Mouse (Mus musculus): ENCODE data around the gene Tspan13.

DNA sequence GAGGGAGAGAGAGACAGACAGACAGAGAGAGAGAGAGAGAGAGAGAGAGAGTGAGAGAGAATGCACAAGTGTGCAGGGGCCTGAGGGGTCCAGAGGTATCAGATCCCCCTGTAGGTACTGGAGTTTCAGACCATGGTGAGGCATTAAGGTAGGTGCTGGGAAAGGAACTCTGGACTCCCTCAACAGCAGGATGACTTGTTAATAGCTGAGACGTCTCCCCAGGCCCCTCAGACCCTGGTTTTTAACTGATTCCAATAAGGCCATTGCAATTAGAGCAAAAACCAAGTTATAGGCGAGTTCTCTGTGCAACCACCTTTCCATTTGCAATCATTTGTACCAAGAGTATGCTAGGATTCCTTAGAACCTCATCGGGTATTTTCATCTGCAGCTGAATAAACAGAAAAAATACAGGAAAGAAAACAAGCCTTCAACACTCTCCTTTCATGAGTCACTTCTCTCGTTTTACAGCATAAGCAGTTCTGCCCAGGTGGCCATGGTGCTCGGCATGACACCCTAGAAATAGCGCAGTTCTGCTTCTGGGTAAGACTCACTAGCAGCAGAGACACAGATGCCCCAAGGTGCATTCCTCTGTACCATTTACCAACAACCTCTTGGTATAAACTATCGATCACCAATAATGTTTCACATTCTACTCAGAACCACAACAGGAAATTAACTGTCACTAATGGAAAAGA is 28.9 kb downstream of the Tspan13 start:
- TF ChIP-seq CTCF (conservative IDR thresholded peaks at IDR 0.05; ENCODE audit: insufficient read depth, insufficient read length, low read depth, low read length) (no peak), POLR2A (IDR thresholded peaks at IDR 0.05; ENCODE audit: low read depth, low read length) (no peak)
